ENCODE assay signal across 10 mouse cellular contexts in the genomic region with DNA sequence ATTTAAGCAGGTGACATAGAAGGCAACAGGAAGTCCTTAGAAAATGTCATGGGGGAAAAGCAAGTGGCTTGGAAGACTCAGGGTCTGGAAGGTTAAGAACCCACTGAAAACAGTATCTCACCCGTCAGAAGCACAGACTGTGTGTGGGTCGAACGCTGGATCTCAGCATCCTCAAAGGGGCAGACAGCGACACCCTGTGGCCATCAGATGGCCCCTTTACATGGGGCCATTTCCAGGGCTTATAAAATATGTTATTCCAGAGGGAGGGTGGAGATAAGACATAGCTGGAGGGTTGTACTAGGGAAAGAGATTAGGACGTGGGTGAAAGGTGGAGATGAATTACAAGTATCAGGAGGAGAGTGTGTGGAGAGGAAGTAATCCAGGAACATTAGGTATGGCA. TPM values are rescaled to one million over a fixed set of nuclear protein-coding genes. Genes with fewer than 3 reads are reported as not detected.
DNase-seq lines count a peak whose midpoint lies in the region; ATAC-seq lines count a peak whose summit lies in the region.
"Had no signal": no experiment of that assay in that cellular context is flagged by ENCODE, and none has a peak within 500 bp of the region (broad histone marks: within the 10 kb centered on the region; RNA-seq: fewer than 3 reads in every experiment).

No protein-coding gene starts in this region.

- H3K27me3 ChIP-seq in heart, embryonic 10.5 days (ENCODE audit: insufficient read depth, poor library complexity, severe bottlenecking): peaks cover 16% of the 10 kb centered on the region; the same call in 1 of the 2 replicates
- no peaks in the 10 kb centered on the region for H3K27me3 ChIP-seq in neural tube, embryonic 11.5 days (ENCODE audit: control insufficient read depth, insufficient read depth, low read length)
- no peaks in the 10 kb centered on the region for H3K27me3 ChIP-seq in neural tube, embryonic 15.5 days (replicated peaks)
- H3K27me3 ChIP-seq: liver, embryonic 15.5 days had no signal

- H3K9ac ChIP-seq in neural tube, embryonic 11.5 days (ENCODE audit: low read length): no peak overlapping the region
- H3K9ac ChIP-seq in neural tube, embryonic 15.5 days (replicated peaks): no peak overlapping the region
- H3K9ac ChIP-seq: liver, embryonic 15.5 days had no signal

- DNase-seq in heart, adult 11 months: peak; percentile 81
- no peak for DNase-seq in heart, embryonic 10.5 days (ENCODE audit: low spot score)
- peak; percentile 24 for DNase-seq in neural tube, embryonic 11.5 days (ENCODE audit: low spot score)
- DNase-seq in cerebellum, postnatal 14 days: peak; percentile 38 to 56
- DNase-seq in retina, postnatal 7 days (ENCODE audit: low read depth, low spot score): peak; percentile 27
- no peak for DNase-seq in layer of hippocampus, adult 9-11 months
- DNase-seq in B cell, adult 2 months: no peak

- H3K9me3 ChIP-seq in heart, embryonic 10.5 days: no peaks in the 10 kb centered on the region
- no peaks in the 10 kb centered on the region for H3K9me3 ChIP-seq in neural tube, embryonic 11.5 days (ENCODE audit: control insufficient read depth, low read length)
- no peaks in the 10 kb centered on the region for H3K9me3 ChIP-seq in neural tube, embryonic 15.5 days (replicated peaks)
- H3K9me3 ChIP-seq: liver, embryonic 15.5 days had no signal

- H3K4me2 ChIP-seq in neural tube, embryonic 11.5 days (ENCODE audit: low read depth): no peak overlapping the region
- no peak overlapping the region for H3K4me2 ChIP-seq in neural tube, embryonic 15.5 days
- H3K4me2 ChIP-seq: liver, embryonic 15.5 days had no signal

- H3K27ac ChIP-seq in heart, embryonic 10.5 days: no peak overlapping the region
- no peak overlapping the region for H3K27ac ChIP-seq in neural tube, embryonic 11.5 days (ENCODE audit: low read depth, low read length)
- no peak overlapping the region for H3K27ac ChIP-seq in neural tube, embryonic 15.5 days (replicated peaks)
- H3K27ac ChIP-seq: liver, embryonic 15.5 days had no signal

- ATAC-seq in neural tube, embryonic 11.5 days (ENCODE audit: insufficient read depth, low FRiP score, low TSS enrichment): no peak
- no peak for ATAC-seq in neural tube, embryonic 15.5 days (ENCODE audit: low FRiP score)

- H3K4me3 ChIP-seq in heart, embryonic 10.5 days: no peak overlapping the region
- no peak overlapping the region for H3K4me3 ChIP-seq in neural tube, embryonic 11.5 days (ENCODE audit: low read depth, low read length)
- no peak overlapping the region for H3K4me3 ChIP-seq in neural tube, embryonic 15.5 days (replicated peaks)
- H3K4me3 ChIP-seq: liver, embryonic 15.5 days had no signal

- H3K4me1 ChIP-seq in heart, embryonic 10.5 days: no peaks in the 10 kb centered on the region
- H3K4me1 ChIP-seq in neural tube, embryonic 11.5 days (ENCODE audit: control insufficient read depth, insufficient read depth, low read length): no peaks in the 10 kb centered on the region
- H3K4me1 ChIP-seq in neural tube, embryonic 15.5 days: no peaks in the 10 kb centered on the region
- H3K4me1 ChIP-seq: liver, embryonic 15.5 days had no signal

- no peaks in the 10 kb centered on the region for H3K36me3 ChIP-seq in heart, embryonic 10.5 days
- H3K36me3 ChIP-seq in neural tube, embryonic 11.5 days (ENCODE audit: control insufficient read depth, insufficient read depth, low read length): no peaks in the 10 kb centered on the region
- H3K36me3 ChIP-seq in neural tube, embryonic 15.5 days: no peaks in the 10 kb centered on the region
- H3K36me3 ChIP-seq: liver, embryonic 15.5 days had no signal

- WGBS in heart, embryonic 10.5 days: 16% methylated on average over 5 of the region's 5 CpGs
- 19% methylated on average over 5 of the region's 5 CpGs for WGBS in neural tube, embryonic 11.5 days
- WGBS in neural tube, embryonic 15.5 days: 25% methylated on average over 5 of the region's 5 CpGs

RNA-seq across cellular contexts. Expression of gene Gm45618, which starts 0.9 kb away (rescaled TPM):
- polyA plus RNA-seq in heart, embryonic 10.5 days (2016; fragmentation: Nextera tagmentation; extraction: Ambion mirVana): not detected in 2 replicates
- polyA plus RNA-seq in neural tube, embryonic 11.5 days (2014; fragmentation: Nextera tagmentation; extraction: Ambion mirVana): not detected in 2 replicates
- 0.40 and 0.50 TPM in 2 replicates for polyA plus RNA-seq in neural tube, embryonic 15.5 days (2015; fragmentation: Nextera tagmentation; extraction: Ambion mirVana)
- polyA plus RNA-seq: heart, embryonic 16.5 days; liver, embryonic 15.5 days had no signal

RNA-seq across cellular contexts. Expression of gene Gm39115, which starts 16.2 kb away (rescaled TPM):
- polyA plus RNA-seq in heart, embryonic 10.5 days (2016; fragmentation: Nextera tagmentation; extraction: Ambion mirVana): not detected in 2 replicates
- not detected in 2 replicates for polyA plus RNA-seq in neural tube, embryonic 11.5 days (2014; fragmentation: Nextera tagmentation; extraction: Ambion mirVana)
- not detected in 2 replicates for polyA plus RNA-seq in neural tube, embryonic 15.5 days (2015; fragmentation: Nextera tagmentation; extraction: Ambion mirVana)
- polyA plus RNA-seq: heart, embryonic 16.5 days; liver, embryonic 15.5 days had no signal

RNA-seq across cellular contexts. Expression of gene Dusp8, which starts 24.0 kb away (rescaled TPM):
- polyA plus RNA-seq in heart, embryonic 10.5 days (2016; fragmentation: Nextera tagmentation; extraction: Ambion mirVana): 5.3 and 9.0 TPM in 2 replicates
- polyA plus RNA-seq in neural tube, embryonic 11.5 days (2014; fragmentation: Nextera tagmentation; extraction: Ambion mirVana): 24.3 and 27.6 TPM in 2 replicates
- 110 and 132 TPM in 2 replicates for polyA plus RNA-seq in neural tube, embryonic 15.5 days (2015; fragmentation: Nextera tagmentation; extraction: Ambion mirVana)

RNA-seq across cellular contexts. Expression of gene Gm45337, which starts 24.8 kb away (rescaled TPM):
- polyA plus RNA-seq in heart, embryonic 10.5 days (2016; fragmentation: Nextera tagmentation; extraction: Ambion mirVana): not detected in 2 replicates
- not detected in 2 replicates for polyA plus RNA-seq in neural tube, embryonic 11.5 days (2014; fragmentation: Nextera tagmentation; extraction: Ambion mirVana)
- not detected in 2 replicates for polyA plus RNA-seq in neural tube, embryonic 15.5 days (2015; fragmentation: Nextera tagmentation; extraction: Ambion mirVana)
- polyA plus RNA-seq: heart, embryonic 16.5 days; liver, embryonic 15.5 days had no signal

RNA-seq across cellular contexts. Expression of gene Gm29735, which starts 37.3 kb away (rescaled TPM):
- not detected in 2 replicates for polyA plus RNA-seq in heart, embryonic 10.5 days (2016; fragmentation: Nextera tagmentation; extraction: Ambion mirVana)
- not detected in 2 replicates for polyA plus RNA-seq in neural tube, embryonic 11.5 days (2014; fragmentation: Nextera tagmentation; extraction: Ambion mirVana)
- polyA plus RNA-seq in neural tube, embryonic 15.5 days (2015; fragmentation: Nextera tagmentation; extraction: Ambion mirVana): not detected in 2 replicates
- polyA plus RNA-seq: heart, embryonic 16.5 days; liver, embryonic 15.5 days had no signal

Comparison
In these comparisons a context has a peak if more than half of its experiments do, and no peak if none do; other contexts are left out.
1. DNase-seq: peak in heart, adult 11 months (single experiment), neural tube, embryonic 11.5 days (single experiment), cerebellum, postnatal 14 days (2 of 2) and retina, postnatal 7 days (single experiment); none in heart, embryonic 10.5 days (single experiment), layer of hippocampus, adult 9-11 months (single experiment) and B cell, adult 2 months (0 of 2).